Mouse (Mus musculus): ENCODE results near the gene Hsf2bp. TPM values are rescaled to one million over a fixed set of nuclear protein-coding genes. Genes with fewer than 3 reads are reported as not detected.
A peak's percentile ranks its signal among the peaks of the same experiment; 100 is the strongest.

The Hsf2bp gene
- total and polyA plus RNA-seq, 3 experiments: 0.92 to 1.6 (median 1.3) TPM

DNA sequence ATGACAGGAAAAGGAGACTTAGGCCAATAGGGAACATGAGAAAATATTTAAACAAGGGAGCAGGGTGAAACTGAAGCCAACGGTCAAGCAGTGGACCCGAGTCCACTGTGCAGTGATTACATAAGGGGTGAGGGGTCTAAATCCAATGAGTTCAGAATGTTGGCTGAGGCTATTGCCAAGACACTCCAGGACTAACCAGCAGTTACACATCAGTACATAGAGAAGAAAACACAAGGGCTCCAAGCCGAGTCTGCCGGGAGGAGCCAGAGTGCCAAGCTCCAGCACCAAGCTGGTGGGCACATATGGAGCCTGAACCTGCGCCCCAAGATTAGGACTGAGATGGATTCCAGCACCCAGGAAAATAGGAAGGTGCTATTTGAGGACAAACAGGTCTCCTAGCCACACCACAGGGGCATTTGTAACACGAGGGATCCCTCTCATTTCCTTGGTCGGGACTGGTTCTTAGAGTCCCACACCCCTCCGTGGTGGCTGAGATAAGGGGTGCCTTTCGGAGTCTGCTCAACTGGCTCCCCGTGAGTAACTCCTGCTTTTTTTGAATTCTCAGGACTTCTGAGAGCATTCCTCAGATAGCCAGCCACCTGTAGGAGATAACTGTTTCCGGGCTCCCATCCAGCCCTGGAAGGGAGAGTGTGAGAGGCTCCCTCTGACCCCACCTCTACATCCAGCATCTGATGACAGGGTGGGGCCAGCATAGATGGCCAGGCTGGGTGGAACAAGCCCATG is 134.5 kb downstream of the Hsf2bp start:
- intact Hi-C loops (cut with DNase I): no loop called here
- peak in 1 of 2 experiments; percentile 31 for DNase-seq
- 31% methylated on average over 11 of the region's 11 CpGs for WGBS
- Histone ChIP-seq H3K9ac (ENCODE audit: low read depth, low read length) (no peak overlapping the region), H3K36me3 (ENCODE audit: control insufficient read depth, insufficient read depth, low read length) (no peaks in the 10 kb centered on the region), H3K4me1 (ENCODE audit: control insufficient read depth, insufficient read depth, low read length) (peaks cover 20% of the 10 kb centered on the region), H3K79me2 (replicated peaks; ENCODE audit: control insufficient read depth, insufficient read depth, low read length) (no peaks in the 10 kb centered on the region), H3K4me3 (no peak overlapping the region), H3K27ac (0 out of 2 replicates have a peak overlapping the region, but pooled peaks have one; percentile 0), H3K27me3 (ENCODE audit: control insufficient read depth, insufficient read depth, low read length) (no peaks in the 10 kb centered on the region)
- TF ChIP-seq POLR2A (IDR thresholded peaks at IDR 0.05; ENCODE audit: insufficient read depth, low read depth, low read length) (no peak), CTCF (IDR thresholded peaks at IDR 0.05) (no peak), EP300 (IDR thresholded peaks at IDR 0.05; ENCODE audit: insufficient read depth, low read depth, low read length) (no peak)

DNA sequence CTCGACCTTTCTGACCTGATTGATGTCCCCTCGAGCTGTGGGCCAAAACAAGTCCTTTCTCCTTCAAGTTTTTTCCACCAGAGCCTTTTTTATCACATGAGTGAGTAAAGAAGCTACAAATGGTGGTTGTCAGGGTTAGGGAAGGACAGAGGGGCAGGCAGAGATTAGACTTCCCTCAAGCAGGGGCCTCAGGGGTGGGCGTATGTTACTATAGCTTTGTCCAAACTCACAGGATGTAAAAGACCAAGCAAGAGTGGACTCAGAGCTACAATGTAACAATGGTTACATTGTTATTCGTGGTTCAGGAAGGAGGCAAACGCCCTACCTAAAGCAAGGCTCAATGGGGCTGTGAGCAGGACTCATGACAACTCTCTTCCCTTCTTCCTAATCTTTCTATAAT is 137.2 kb downstream of the Hsf2bp start:
- no peak for TF ChIP-seq CTCF (IDR thresholded peaks at IDR 0.05)
- TF ChIP-seq POLR2A (IDR thresholded peaks at IDR 0.05; ENCODE audit: insufficient read depth, low read depth, low read length): no peak
- no peak for TF ChIP-seq EP300 (IDR thresholded peaks at IDR 0.05; ENCODE audit: insufficient read depth, low read depth, low read length)
- Histone ChIP-seq H3K27ac (no peak overlapping the region), H3K36me3 (ENCODE audit: control insufficient read depth, insufficient read depth, low read length) (no peaks in the 10 kb centered on the region), H3K4me3 (no peak overlapping the region), H3K9ac (ENCODE audit: low read depth, low read length) (no peak overlapping the region), H3K79me2 (replicated peaks; ENCODE audit: control insufficient read depth, insufficient read depth, low read length) (no peaks in the 10 kb centered on the region), H3K27me3 (ENCODE audit: control insufficient read depth, insufficient read depth, low read length) (no peaks in the 10 kb centered on the region), H3K4me1 (ENCODE audit: control insufficient read depth, insufficient read depth, low read length) (peaks cover 7% of the 10 kb centered on the region)
- intact Hi-C loops (cut with DNase I): no loop called here
- 52% methylated on average over 5 of the region's 5 CpGs for WGBS
- DNase-seq: no peak

DNA sequence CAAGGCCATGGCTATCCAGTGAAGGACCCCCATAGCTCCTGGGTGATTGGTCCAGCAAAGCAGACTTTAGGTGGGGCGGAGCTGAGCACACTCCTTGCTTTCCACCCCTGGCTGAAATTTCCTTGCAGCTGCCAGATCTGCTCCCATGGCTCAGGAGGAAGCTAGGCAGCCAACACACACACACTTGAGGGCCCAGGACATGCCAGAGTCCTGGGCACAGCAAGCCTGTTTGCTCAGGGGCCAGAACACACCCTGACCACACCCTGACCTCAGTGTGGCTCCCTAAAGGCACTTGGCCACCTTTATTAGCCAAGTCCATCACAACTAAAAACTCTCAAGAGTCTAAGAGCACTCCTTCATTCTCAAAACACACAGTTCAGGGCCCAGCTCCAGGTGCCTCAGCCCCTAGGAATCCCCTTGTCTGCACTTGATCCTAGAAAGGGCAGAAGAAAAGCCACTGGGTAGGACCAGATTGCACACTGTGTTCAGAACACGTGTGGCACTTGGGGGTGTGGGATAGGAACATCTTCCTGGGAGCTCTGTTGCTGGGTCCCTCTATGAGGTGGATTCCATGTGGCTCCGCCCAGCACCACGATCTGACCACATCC is 138.9 kb downstream of the Hsf2bp start:
- Histone ChIP-seq H3K4me1 (ENCODE audit: control insufficient read depth, insufficient read depth, low read length) (peaks cover 14% of the 10 kb centered on the region), H3K9ac (ENCODE audit: low read depth, low read length) (no peak overlapping the region), H3K36me3 (ENCODE audit: control insufficient read depth, insufficient read depth, low read length) (no peaks in the 10 kb centered on the region), H3K79me2 (replicated peaks; ENCODE audit: control insufficient read depth, insufficient read depth, low read length) (no peaks in the 10 kb centered on the region), H3K27me3 (ENCODE audit: control insufficient read depth, insufficient read depth, low read length) (no peaks in the 10 kb centered on the region), H3K27ac (no peak overlapping the region), H3K4me3 (no peak overlapping the region)
- intact Hi-C loops (cut with DNase I): loop anchor here (2.0 kb wide), 1 partner anchor 22 kb away; no protein-coding TSS in a partner anchor
- 87% methylated on average over 4 of the region's 4 CpGs for WGBS
- no peak for TF ChIP-seq EP300 (IDR thresholded peaks at IDR 0.05; ENCODE audit: insufficient read depth, low read depth, low read length)
- DNase-seq: peak in 1 of 2 experiments; percentile 23

DNA sequence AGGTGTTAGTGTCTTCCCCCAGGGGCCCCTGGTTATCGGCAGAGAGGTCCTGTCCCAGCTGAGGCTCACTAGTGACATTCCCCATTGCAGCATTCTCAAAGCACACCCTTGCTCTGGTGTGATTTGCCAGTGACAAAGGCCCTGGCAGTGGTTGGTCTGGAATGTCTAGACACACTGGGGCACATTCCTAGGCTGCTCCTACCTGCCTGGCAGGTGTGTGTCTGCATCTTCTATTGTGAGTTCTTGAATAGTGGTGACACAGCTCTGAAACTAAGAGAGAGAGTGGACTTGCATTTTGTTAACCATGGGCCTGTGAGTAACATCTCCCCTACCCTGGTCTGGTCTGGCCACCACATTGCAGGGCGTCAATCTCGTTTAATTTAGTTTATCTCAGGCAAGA is 139.4 kb downstream of the Hsf2bp start:
- Histone ChIP-seq H3K9ac (ENCODE audit: low read depth, low read length) (no peak overlapping the region), H3K4me1 (ENCODE audit: control insufficient read depth, insufficient read depth, low read length) (peaks cover 16% of the 10 kb centered on the region), H3K27ac (no peak overlapping the region), H3K4me3 (no peak overlapping the region), H3K27me3 (ENCODE audit: control insufficient read depth, insufficient read depth, low read length) (no peaks in the 10 kb centered on the region), H3K36me3 (ENCODE audit: control insufficient read depth, insufficient read depth, low read length) (no peaks in the 10 kb centered on the region), H3K79me2 (replicated peaks; ENCODE audit: control insufficient read depth, insufficient read depth, low read length) (no peaks in the 10 kb centered on the region)
- intact Hi-C loops (cut with DNase I): loop anchor here (2.0 kb wide), 1 partner anchor 22 kb away; no protein-coding TSS in a partner anchor
- no peak for DNase-seq
- TF ChIP-seq EP300 (IDR thresholded peaks at IDR 0.05; ENCODE audit: insufficient read depth, low read depth, low read length) (no peak), CTCF (IDR thresholded peaks at IDR 0.05) (no peak), POLR2A (IDR thresholded peaks at IDR 0.05; ENCODE audit: insufficient read depth, low read depth, low read length) (no peak)
- 62% methylated on average over 3 of the region's 3 CpGs for WGBS

DNA sequence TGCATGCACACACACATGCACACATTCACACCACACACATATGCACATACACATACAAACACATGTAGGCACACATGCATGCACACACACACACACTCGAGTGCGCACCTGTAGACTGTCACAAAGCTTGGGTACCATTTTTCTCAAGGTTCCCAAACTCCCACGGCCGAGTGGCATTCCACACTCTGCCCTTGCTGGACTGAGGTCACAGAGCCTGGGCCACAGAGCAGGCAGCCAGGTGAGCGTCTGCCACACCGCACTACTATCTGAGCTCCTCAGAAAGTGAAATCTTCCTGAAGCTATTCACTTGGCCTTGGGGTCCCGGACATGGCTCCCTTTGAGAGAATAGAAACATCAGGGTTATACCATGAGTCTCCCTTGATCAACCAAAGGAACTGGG is 139.8 kb downstream of the Hsf2bp start:
- Histone ChIP-seq H3K27ac (no peak overlapping the region), H3K4me1 (ENCODE audit: control insufficient read depth, insufficient read depth, low read length) (peaks cover 13% of the 10 kb centered on the region), H3K9ac (ENCODE audit: low read depth, low read length) (no peak overlapping the region), H3K36me3 (ENCODE audit: control insufficient read depth, insufficient read depth, low read length) (no peaks in the 10 kb centered on the region), H3K4me3 (no peak overlapping the region), H3K27me3 (ENCODE audit: control insufficient read depth, insufficient read depth, low read length) (no peaks in the 10 kb centered on the region), H3K79me2 (replicated peaks; ENCODE audit: control insufficient read depth, insufficient read depth, low read length) (no peaks in the 10 kb centered on the region)
- intact Hi-C loops (cut with DNase I): loop anchor here (2.0 kb wide), 1 partner anchor 22 kb away; no protein-coding TSS in a partner anchor
- TF ChIP-seq CTCF (IDR thresholded peaks at IDR 0.05) (no peak), POLR2A (IDR thresholded peaks at IDR 0.05; ENCODE audit: insufficient read depth, low read depth, low read length) (no peak), EP300 (IDR thresholded peaks at IDR 0.05; ENCODE audit: insufficient read depth, low read depth, low read length) (no peak)
- WGBS: 96% methylated on average over 7 of the region's 7 CpGs
- peak in 1 of 2 experiments; percentile 12 for DNase-seq

Other genes with a start within 250 kb of the Hsf2bp start
- 10 to 100 TPM; 39.6 to 62.7 TPM for gene Sik1, start 180.5 kb downstream of the Hsf2bp start, total RNA-seq (2021)
- 15.4 and 21.0 TPM in 2 replicates for gene Sik1, start 180.5 kb downstream of the Hsf2bp start, polyA plus RNA-seq (2012; rRNA removed)
- 10 to 100 TPM in 1 of 2 experiments, 1 to 10 TPM in 1; 7.9 to 10.3 TPM for gene Rrp1b, start 249 bp downstream of the Hsf2bp start, total RNA-seq (2021)
- 4.8 and 7.7 TPM in 2 replicates for gene Rrp1b, start 249 bp downstream of the Hsf2bp start, polyA plus RNA-seq (2012; rRNA removed)
- gene Notch3, start 130.5 kb upstream of the Hsf2bp start, total RNA-seq (2021): 10 to 100 TPM; 24.2 to 30.6 TPM
- 22.5 and 32.1 TPM in 2 replicates for gene Notch3, start 130.5 kb upstream of the Hsf2bp start, polyA plus RNA-seq (2012; rRNA removed)
- 1 to 10 TPM; 1.1 to 1.3 TPM for gene Ephx3, start 153.2 kb upstream of the Hsf2bp start, total RNA-seq (2021)
- gene Ephx3, start 153.2 kb upstream of the Hsf2bp start, polyA plus RNA-seq (2012; rRNA removed): 2.6 and 2.9 TPM in 2 replicates
- 10 to 100 TPM; 53.3 to 55.6 TPM for gene Brd4, start 248.4 kb upstream of the Hsf2bp start, total RNA-seq (2021)
- gene Brd4, start 248.4 kb upstream of the Hsf2bp start, polyA plus RNA-seq (2012; rRNA removed): 16.5 and 21.7 TPM in 2 replicates